Mouse (Mus musculus): Measurements from ENCODE around the gene Gm5089. TPM values are rescaled to one million over a fixed set of nuclear protein-coding genes. Genes with fewer than 3 reads are reported as not detected.

The Gm5089 gene
- polyA plus RNA-seq, 1 experiment from 2014 or later: 0.64 TPM

DNA sequence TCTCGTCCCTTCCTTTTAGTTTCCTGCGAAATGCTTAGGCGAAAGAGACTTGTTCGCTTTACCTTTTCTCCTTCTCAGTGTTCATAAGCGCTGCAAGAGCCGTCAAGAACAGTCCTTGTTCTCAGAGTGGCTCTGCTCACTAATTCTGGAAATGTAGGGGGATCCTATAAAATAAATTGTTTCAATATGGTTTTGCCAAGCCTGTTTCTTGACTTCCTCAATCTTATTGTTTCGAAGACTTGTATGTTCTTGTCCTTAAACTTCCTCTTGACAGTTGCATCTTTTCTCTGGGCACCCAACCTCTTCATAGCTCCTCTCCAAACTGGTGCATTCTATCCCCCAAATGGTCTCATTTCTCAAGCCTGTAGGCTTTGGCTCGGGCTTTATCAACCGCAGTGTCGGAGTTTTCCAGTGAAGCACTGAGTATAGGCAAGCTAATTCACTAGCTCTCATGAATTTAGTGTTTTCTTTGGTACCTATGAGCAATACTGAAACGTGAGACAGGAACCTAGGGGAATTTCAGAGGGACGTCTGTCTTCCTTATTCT, 34.8 kb upstream of the Gm5089 start:
- Histone ChIP-seq H3K4me3 (ENCODE audit: low read depth, low read length) (peak overlapping the region; percentile 7; the same call in 1 of the 2 replicates), H3K27ac (ENCODE audit: low read depth, low read length) (peak overlapping the region; percentile 11; the same call in 1 of the 2 replicates), H3K4me2 (peak overlapping the region; percentile 38), H3K9me3 (ENCODE audit: control insufficient read depth, low read length) (no peaks in the 10 kb centered on the region), H3K9ac (ENCODE audit: low read length) (no peak overlapping the region), H3K4me1 (ENCODE audit: control insufficient read depth, insufficient read depth, low read length) (peaks cover 18% of the 10 kb centered on the region), H3K36me3 (ENCODE audit: control insufficient read depth, insufficient read depth, low read length) (no peaks in the 10 kb centered on the region), H3K27me3 (ENCODE audit: control insufficient read depth, insufficient read depth, low read length) (peaks cover 60% of the 10 kb centered on the region)
- DNase-seq (ENCODE audit: low spot score, missing footprints) (peak; percentile 95), ATAC-seq (ENCODE audit: low FRiP score) (no peak)
- 1% methylated on average over 12 of the region's 12 CpGs for WGBS

DNA sequence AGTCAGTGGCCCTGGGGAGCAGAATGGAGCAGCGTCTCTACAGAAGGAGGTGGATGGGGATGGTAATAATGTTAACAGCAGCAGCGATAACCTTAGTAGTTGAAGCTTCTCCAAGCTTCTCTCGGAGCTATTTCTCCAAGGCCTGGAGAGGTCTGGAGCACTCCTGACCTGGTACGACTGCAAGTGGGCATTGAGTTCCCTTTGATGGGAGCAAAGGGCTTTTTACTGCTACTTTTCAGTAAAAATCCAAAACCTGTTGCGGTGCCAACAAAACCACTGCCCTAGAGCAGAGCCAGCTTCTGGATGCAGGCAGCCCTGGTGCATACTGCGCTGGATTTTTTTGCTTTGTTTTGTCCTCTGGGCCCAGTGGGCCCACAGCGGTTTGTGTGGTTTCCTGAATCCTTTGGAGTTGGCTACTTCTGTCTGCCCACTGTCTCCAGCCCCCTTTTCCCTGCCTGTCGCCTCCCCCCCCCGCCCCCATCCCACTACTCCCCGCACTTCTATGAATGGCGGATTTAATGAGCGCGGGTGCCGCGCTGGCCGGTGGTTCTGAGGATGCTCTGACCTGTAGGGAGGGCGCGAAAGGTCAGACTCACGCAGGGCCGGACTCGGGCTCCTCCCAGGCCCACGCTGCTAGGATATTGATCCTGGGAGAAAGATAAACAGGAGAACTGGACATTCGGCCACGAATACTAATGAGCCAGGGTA, 34.1 kb upstream of the Gm5089 start:
- DNase-seq (ENCODE audit: low spot score, missing footprints) (peak; percentile 96), ATAC-seq (ENCODE audit: low FRiP score) (peak; percentile 15; the same call in 1 of the 2 replicates)
- H3K4me1 ChIP-seq (ENCODE audit: control insufficient read depth, insufficient read depth, low read length): peaks cover 15% of the 10 kb centered on the region; the same call in 1 of the 2 replicates
- H3K36me3 ChIP-seq (ENCODE audit: control insufficient read depth, insufficient read depth, low read length): no peaks in the 10 kb centered on the region
- no peak overlapping the region for H3K9ac ChIP-seq (ENCODE audit: low read length)
- H3K27me3 ChIP-seq (ENCODE audit: control insufficient read depth, insufficient read depth, low read length): peaks cover 62% of the 10 kb centered on the region
- H3K4me3 ChIP-seq (ENCODE audit: low read depth, low read length): peak overlapping the region; percentile 7
- WGBS: under 1% methylated on average over 24 of the region's 24 CpGs
- no peak overlapping the region; the same call in 1 of the 2 replicates for H3K27ac ChIP-seq (ENCODE audit: low read depth, low read length)
- H3K4me2 ChIP-seq: peak overlapping the region; percentile 38
- no peaks in the 10 kb centered on the region for H3K9me3 ChIP-seq (ENCODE audit: control insufficient read depth, low read length)

DNA sequence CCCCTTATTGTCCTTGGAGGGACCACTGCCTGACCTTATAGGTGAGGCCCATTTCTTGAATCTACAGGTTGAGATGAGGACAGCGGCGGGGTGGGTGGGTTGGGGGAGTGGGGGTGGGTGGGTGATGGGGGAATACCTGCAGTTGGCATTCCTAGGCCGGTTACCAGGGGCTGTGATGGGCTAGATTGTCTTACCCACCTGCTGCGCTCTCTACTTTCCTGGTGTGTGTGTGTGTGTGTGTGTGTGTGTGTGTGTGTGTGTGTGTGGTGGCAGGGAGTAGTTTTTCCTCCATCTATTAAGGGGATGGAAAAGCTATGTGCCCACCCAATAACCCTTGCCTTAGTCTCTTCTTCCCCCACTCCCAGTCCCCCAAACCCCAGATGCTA, 33.5 kb upstream of the Gm5089 start:
- Histone ChIP-seq H3K4me2 (peak overlapping the region; percentile 62), H3K36me3 (ENCODE audit: control insufficient read depth, insufficient read depth, low read length) (no peaks in the 10 kb centered on the region), H3K27me3 (ENCODE audit: control insufficient read depth, insufficient read depth, low read length) (peaks cover 62% of the 10 kb centered on the region), H3K27ac (ENCODE audit: low read depth, low read length) (no peak overlapping the region; the same call in 1 of the 2 replicates), H3K9me3 (ENCODE audit: control insufficient read depth, low read length) (no peaks in the 10 kb centered on the region), H3K9ac (ENCODE audit: low read length) (no peak overlapping the region; the same call in 1 of the 2 replicates), H3K4me1 (ENCODE audit: control insufficient read depth, insufficient read depth, low read length) (peaks cover 15% of the 10 kb centered on the region; the same call in 1 of the 2 replicates), H3K4me3 (ENCODE audit: low read depth, low read length) (peak overlapping the region; percentile 1; the same call in 1 of the 2 replicates)
- 7% methylated on average over 4 of the region's 4 CpGs for WGBS
- ATAC-seq (ENCODE audit: low FRiP score) (no peak), DNase-seq (ENCODE audit: low spot score, missing footprints) (peak; percentile 81)

DNA sequence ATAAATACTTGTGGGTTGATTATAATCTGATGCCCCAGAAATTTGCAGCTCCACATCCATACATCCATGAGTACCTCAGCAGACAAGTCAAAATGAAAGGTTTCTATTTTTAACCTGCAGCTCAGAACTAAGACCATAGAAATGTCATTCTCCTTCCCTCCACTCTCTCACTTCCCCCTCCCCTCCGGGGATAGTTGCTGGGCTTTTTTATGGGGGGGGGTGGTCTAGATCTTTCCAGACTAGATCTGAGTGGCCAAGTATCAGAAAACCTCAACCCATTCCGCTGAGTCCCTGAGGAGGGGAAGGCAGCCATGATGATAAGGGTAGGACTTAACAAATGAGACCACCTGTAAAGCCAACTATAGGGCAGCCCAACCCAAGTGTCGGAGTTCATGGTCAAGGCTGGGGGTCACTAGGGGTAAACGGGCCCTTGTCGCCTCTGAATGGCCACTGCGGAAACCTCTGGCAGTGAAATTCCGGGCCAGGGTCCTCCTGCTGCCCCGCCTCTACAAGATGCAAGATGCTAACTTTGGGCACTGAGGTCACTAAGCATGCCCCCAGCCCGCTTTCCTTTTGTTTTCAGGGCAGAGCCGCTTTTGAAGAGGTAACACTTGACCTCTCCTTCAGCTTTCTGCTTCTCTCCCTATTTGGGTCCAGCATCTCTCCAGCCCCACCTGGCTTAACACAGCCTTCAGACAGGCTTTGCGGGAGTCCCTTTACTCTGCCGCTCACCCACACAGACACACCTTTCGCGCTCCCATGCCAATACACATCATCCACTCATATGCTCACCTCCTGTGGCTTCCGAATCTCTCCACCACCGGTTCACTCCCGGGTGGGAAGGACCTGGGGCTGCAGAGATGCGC, 32.9 kb upstream of the Gm5089 start:
- Histone ChIP-seq H3K9me3 (ENCODE audit: control insufficient read depth, low read length) (no peaks in the 10 kb centered on the region), H3K4me3 (ENCODE audit: low read depth, low read length) (peak overlapping the region; percentile 1; the same call in 1 of the 2 replicates), H3K36me3 (ENCODE audit: control insufficient read depth, insufficient read depth, low read length) (no peaks in the 10 kb centered on the region), H3K9ac (ENCODE audit: low read length) (peak overlapping the region; percentile 1; the same call in 1 of the 2 replicates), H3K27ac (ENCODE audit: low read depth, low read length) (no peak overlapping the region), H3K4me1 (ENCODE audit: control insufficient read depth, insufficient read depth, low read length) (peaks cover 17% of the 10 kb centered on the region), H3K4me2 (peak overlapping the region; percentile 62), H3K27me3 (ENCODE audit: control insufficient read depth, insufficient read depth, low read length) (peaks cover 63% of the 10 kb centered on the region)
- 2% methylated on average over 18 of the region's 18 CpGs for WGBS
- no peak for ATAC-seq (ENCODE audit: low FRiP score)
- peak; percentile 96 for DNase-seq (ENCODE audit: low spot score, missing footprints)

DNA sequence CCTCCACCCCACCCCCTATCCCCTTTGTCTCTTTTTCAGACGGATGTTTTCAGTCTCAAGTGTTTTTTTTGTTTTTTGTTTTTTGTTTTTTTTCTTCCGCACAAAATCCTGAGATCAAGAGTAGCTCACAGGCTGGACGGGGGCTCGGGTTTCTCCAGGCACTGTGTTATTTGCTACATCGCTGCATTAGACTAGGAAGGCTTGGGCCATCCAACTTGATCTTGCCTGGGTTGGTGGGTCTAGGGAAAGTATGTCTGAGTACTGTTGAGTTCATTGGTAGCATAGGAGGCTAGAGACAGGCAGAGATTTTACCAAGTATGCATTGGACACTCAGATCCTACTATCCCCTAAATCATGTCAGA, 32.1 kb upstream of the Gm5089 start:
- Histone ChIP-seq H3K27ac (ENCODE audit: low read depth, low read length) (0 out of 2 replicates have a peak overlapping the region, but pooled peaks have one; percentile 49), H3K9ac (ENCODE audit: low read length) (peak overlapping the region; percentile 68), H3K27me3 (ENCODE audit: control insufficient read depth, insufficient read depth, low read length) (peaks cover 70% of the 10 kb centered on the region), H3K4me2 (peak overlapping the region; percentile 62), H3K4me1 (ENCODE audit: control insufficient read depth, insufficient read depth, low read length) (peaks cover 17% of the 10 kb centered on the region), H3K9me3 (ENCODE audit: control insufficient read depth, low read length) (no peaks in the 10 kb centered on the region), H3K4me3 (ENCODE audit: low read depth, low read length) (peak overlapping the region; percentile 75; the same call in 1 of the 2 replicates), H3K36me3 (ENCODE audit: control insufficient read depth, insufficient read depth, low read length) (no peaks in the 10 kb centered on the region)
- WGBS: 3% methylated on average over 5 of the region's 5 CpGs
- DNase-seq (ENCODE audit: low spot score, missing footprints) (peak; percentile 94), ATAC-seq (ENCODE audit: low FRiP score) (no peak)

DNA sequence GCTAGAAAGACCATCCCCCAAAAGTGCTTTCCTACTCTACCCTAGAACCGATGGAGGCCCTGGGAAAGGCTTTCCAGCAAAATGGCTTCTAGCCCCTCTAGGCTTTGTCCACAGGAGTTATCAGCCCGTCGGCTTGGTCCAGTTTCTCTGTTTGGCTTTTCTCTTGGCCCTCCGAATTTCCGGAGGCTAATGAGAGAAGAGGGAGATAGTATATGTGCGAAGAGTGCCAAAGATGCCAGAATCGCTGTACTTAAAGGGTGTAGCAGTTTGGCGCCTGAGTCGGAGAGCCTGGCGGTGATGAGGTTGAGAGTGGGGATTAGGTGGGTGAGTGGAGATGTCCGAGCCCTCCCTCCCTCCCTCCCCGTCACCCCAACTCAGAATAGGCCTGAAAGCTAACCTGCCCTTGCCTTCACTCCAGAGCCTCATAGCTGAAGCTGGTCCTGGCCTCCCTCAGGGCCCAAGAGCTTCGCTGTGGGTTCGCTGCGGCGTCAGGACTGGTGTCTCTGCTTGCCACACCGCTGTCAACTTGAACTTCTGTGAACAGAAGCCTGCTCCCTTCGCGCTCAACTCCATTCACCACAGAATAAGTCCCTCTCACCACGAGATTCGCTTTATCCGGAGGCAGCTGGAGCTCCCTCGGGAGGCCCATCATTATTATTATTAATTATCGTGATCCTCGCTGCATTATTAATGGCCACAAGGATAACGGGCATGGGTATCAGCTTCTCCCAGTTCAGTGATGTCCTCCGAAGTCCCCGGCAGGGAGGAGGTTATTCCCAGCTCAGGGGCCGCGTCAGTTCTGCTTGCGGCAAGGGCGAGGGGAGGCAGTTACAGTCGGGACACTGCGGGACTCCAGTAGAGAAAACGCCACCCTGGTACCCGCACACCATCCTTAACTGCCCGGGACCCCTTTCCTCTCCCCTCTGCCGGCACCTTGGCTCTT, 31.4 kb upstream of the Gm5089 start:
- Histone ChIP-seq H3K27ac (ENCODE audit: low read depth, low read length) (peak overlapping the region; percentile 49), H3K36me3 (ENCODE audit: control insufficient read depth, insufficient read depth, low read length) (no peaks in the 10 kb centered on the region), H3K4me3 (ENCODE audit: low read depth, low read length) (peak overlapping the region; percentile 75; the same call in 1 of the 2 replicates), H3K4me2 (peak overlapping the region; percentile 62), H3K9me3 (ENCODE audit: control insufficient read depth, low read length) (no peaks in the 10 kb centered on the region), H3K4me1 (ENCODE audit: control insufficient read depth, insufficient read depth, low read length) (peaks cover 17% of the 10 kb centered on the region), H3K27me3 (ENCODE audit: control insufficient read depth, insufficient read depth, low read length) (peaks cover 69% of the 10 kb centered on the region), H3K9ac (ENCODE audit: low read length) (peak overlapping the region; percentile 68)
- WGBS: under 1% methylated on average over 38 of the region's 38 CpGs
- ATAC-seq (ENCODE audit: low FRiP score) (peak; percentile 28), DNase-seq (ENCODE audit: low spot score, missing footprints) (peak; percentile 98)

DNA sequence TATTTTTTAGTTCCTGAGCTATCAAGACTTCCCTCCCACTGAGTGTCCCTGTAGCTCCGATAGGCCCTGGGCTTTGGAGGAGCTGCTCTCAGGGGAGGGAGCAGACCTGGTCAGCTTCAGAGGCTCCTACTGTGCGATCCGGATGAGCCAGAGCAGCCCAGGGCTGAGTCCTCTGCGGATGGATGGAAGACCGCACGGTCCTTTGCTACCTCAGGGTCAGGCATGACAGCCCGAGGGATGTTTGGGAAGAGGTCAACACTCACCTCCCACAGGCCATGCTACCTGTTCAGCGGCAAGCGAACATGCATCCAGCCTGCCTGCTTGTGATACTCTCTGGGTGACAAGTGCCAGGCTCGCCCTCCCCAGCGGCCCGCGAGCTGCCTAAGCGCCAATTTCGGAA, 30.3 kb upstream of the Gm5089 start:
- Histone ChIP-seq H3K4me2 (peak overlapping the region; percentile 62), H3K4me1 (ENCODE audit: control insufficient read depth, insufficient read depth, low read length) (peaks cover 17% of the 10 kb centered on the region), H3K9ac (ENCODE audit: low read length) (peak overlapping the region; percentile 68), H3K27ac (ENCODE audit: low read depth, low read length) (no peak overlapping the region), H3K36me3 (ENCODE audit: control insufficient read depth, insufficient read depth, low read length) (no peaks in the 10 kb centered on the region), H3K4me3 (ENCODE audit: low read depth, low read length) (peak overlapping the region; percentile 75), H3K9me3 (ENCODE audit: control insufficient read depth, low read length) (no peaks in the 10 kb centered on the region), H3K27me3 (ENCODE audit: control insufficient read depth, insufficient read depth, low read length) (peaks cover 67% of the 10 kb centered on the region)
- WGBS: 2% methylated on average over 15 of the region's 15 CpGs
- ATAC-seq (ENCODE audit: low FRiP score) (peak; percentile 22; the same call in 1 of the 2 replicates), DNase-seq (ENCODE audit: low spot score, missing footprints) (peak; percentile 96)

DNA sequence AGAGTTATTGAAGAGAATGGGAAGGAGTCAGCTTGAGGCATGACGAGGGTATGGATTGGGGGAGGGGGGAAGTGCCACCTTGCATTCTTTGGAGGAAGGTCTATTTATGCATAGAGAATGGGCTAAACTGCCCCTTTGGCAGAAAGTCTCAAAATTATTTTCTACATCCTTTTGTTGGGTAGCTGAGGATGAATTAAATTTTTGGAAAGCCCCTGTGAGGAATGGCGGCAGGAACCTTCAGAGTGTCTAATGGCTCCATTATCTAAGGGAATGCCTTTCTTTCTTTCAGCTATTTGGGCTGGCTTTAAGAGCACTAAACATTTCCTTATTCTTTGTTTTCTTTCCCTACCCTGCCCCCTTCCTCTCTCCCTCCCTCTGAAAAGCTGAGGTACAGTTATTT, 29.4 kb upstream of the Gm5089 start:
- Histone ChIP-seq H3K9me3 (ENCODE audit: control insufficient read depth, low read length) (no peaks in the 10 kb centered on the region), H3K4me1 (ENCODE audit: control insufficient read depth, insufficient read depth, low read length) (peaks cover 20% of the 10 kb centered on the region), H3K4me3 (ENCODE audit: low read depth, low read length) (peak overlapping the region; percentile 75), H3K9ac (ENCODE audit: low read length) (peak overlapping the region; percentile 68; the same call in 1 of the 2 replicates), H3K4me2 (peak overlapping the region; percentile 62), H3K27ac (ENCODE audit: low read depth, low read length) (no peak overlapping the region), H3K36me3 (ENCODE audit: control insufficient read depth, insufficient read depth, low read length) (no peaks in the 10 kb centered on the region), H3K27me3 (ENCODE audit: control insufficient read depth, insufficient read depth, low read length) (peaks cover 68% of the 10 kb centered on the region)
- 2% methylated on average over 2 of the region's 2 CpGs for WGBS
- DNase-seq (ENCODE audit: low spot score, missing footprints) (peak; percentile 94), ATAC-seq (ENCODE audit: low FRiP score) (no peak)

All from midbrain, embryonic 11.5 days (tissue).